Mouse (Mus musculus) hindbrain, embryonic 14.5 days (tissue): ENCODE results near the gene Zfp217. TPM values are rescaled to one million over a fixed set of nuclear protein-coding genes. Genes with fewer than 3 reads are reported as not detected.

ENCODE experiments used
- ATAC-seq: fragments of 200-750 bp; cut with Nextera tagmentation; 2 replicates; pipeline ENCODE4 v1.8.0; 2017; ENCODE audit warnings: moderate number of reproducible peaks, mild to moderate bottlenecking, moderate TSS enrichment, moderate library complexity; ENCODE audit not compliant: low FRiP score
- DNase-seq: peaks from one replicate; pipeline ENCODE4 v3.0.0-alpha.2; 2015; ENCODE audit warnings: low spot score
- H3K27ac ChIP-seq: fragments of 300-500 bp; sonication (generic); 2 replicates; pipeline ENCODE4 v1.5.1; 2014; ENCODE audit warnings: mild to moderate bottlenecking, moderate library complexity
- H3K27me3 ChIP-seq: fragments of 300-500 bp; sonication (generic); 2 replicates; pipeline ENCODE4 v1.6.1; 2014; ENCODE audit warnings: mild to moderate bottlenecking, low read length, mixed read lengths; ENCODE audit not compliant: control insufficient read depth, insufficient read depth
- H3K36me3 ChIP-seq: fragments of 300-500 bp; sonication (generic); replicated peaks from 2 replicates; pipeline ENCODE4 v1.6.1; 2014; ENCODE audit not compliant: control insufficient read depth, insufficient read depth
- H3K4me1 ChIP-seq: fragments of 300-500 bp; sonication (generic); replicated peaks from 2 replicates; pipeline ENCODE4 v1.6.1; 2014; ENCODE audit warnings: antibody characterized with exemption, low read length, mixed read lengths; ENCODE audit not compliant: control insufficient read depth, insufficient read depth
- H3K4me2 ChIP-seq: fragments of 300-500 bp; sonication (generic); replicated peaks from 2 replicates; pipeline ENCODE4 v1.6.1; 2014; ENCODE audit warnings: mild to moderate bottlenecking, moderate library complexity
- H3K4me3 ChIP-seq: fragments of 300-500 bp; sonication (generic); replicated peaks from 2 replicates; pipeline ENCODE4 v1.5.1; 2014; ENCODE audit warnings: mild to moderate bottlenecking, low read length
- H3K9ac ChIP-seq: fragments of 300-500 bp; sonication (generic); 2 replicates; pipeline ENCODE4 v1.6.1; 2014
- H3K9me3 ChIP-seq: fragments of 300-500 bp; sonication (generic); 2 replicates; pipeline ENCODE4 v1.6.1; 2016; ENCODE audit warnings: low read length; ENCODE audit not compliant: control insufficient read depth
- WGBS: fragments of 180-500 bp; shearing (Covaris S2); extraction: QIAGEN DNeasy Blood & Tissue Kit; methylation state at CpG from one replicate; pipeline ENCODE4 v1.1.7; 2014; 5-methylcytosine and 5-hydroxymethylcytosine counted together
- polyA plus RNA-seq: library from polyadenylated mRNA; unstranded; fragments of >200 nt; fragmentation: Nextera tagmentation; extraction: Ambion mirVana; gene quantifications from 2 replicates; pipeline ENCODE4 v1.2.1, GENCODE M21; 2014

The Zfp217 gene
- polyA plus RNA-seq, 1 experiment from 2014 or later = 1.5 TPM

GRCm38 (mm10) chr2:170143861-170144260 is 4.0 kb downstream of the Zfp217 start:
- DNase-seq (no peak), ATAC-seq (no peak)
- Histone ChIP-seq H3K27ac (no peak overlapping the region), H3K4me2 (no peak overlapping the region), H3K9ac (no peak overlapping the region), H3K4me3 (no peak overlapping the region), H3K27me3 (no peaks in the 10 kb centered on the region), H3K4me1 (no peaks in the 10 kb centered on the region), H3K9me3 (no peaks in the 10 kb centered on the region), H3K36me3 (no peaks in the 10 kb centered on the region)
- WGBS = 48% methylated on average over 3 of the region's 3 CpGs

GRCm38 (mm10) chr2:170142542-170142941 is 5.4 kb downstream of the Zfp217 start:
- Histone ChIP-seq H3K9ac (no peak overlapping the region), H3K4me2 (no peak overlapping the region), H3K4me3 (no peak overlapping the region), H3K9me3 (no peaks in the 10 kb centered on the region), H3K4me1 (no peaks in the 10 kb centered on the region), H3K27me3 (no peaks in the 10 kb centered on the region), H3K36me3 (no peaks in the 10 kb centered on the region), H3K27ac (no peak overlapping the region)
- WGBS = 89% methylated on average over 10 of the region's 10 CpGs
- no peak for ATAC-seq
- DNase-seq = no peak

DNA sequence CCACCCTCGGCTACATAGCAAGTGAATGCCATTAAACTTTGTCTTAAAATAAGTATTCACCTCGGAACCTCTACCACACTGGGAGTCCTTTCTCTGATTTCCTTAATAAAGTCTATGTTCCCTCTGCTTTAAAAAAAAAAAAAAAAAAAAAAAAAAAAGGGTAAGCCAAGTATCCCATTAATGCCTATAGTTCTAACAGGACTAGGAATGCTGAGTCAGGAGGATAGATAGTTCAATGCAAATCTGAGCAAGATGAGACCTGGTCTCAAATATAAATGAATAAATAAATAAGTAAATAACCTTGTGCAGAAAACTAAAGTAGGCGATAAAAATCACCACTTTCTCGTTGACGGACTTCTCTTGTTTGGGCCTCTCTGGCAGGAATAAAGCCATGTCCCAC is 6.4 kb downstream of the Zfp217 start:
- ATAC-seq (no peak), DNase-seq (no peak)
- no peaks in the 10 kb centered on the region for H3K36me3 ChIP-seq
- H3K9ac ChIP-seq = no peak overlapping the region
- no peaks in the 10 kb centered on the region for H3K9me3 ChIP-seq
- no peak overlapping the region for H3K27ac ChIP-seq
- H3K4me3 ChIP-seq = no peak overlapping the region
- WGBS = 94% methylated on average over 5 of the region's 5 CpGs
- H3K4me1 ChIP-seq = no peaks in the 10 kb centered on the region
- H3K4me2 ChIP-seq = no peak overlapping the region
- H3K27me3 ChIP-seq = no peaks in the 10 kb centered on the region

DNA sequence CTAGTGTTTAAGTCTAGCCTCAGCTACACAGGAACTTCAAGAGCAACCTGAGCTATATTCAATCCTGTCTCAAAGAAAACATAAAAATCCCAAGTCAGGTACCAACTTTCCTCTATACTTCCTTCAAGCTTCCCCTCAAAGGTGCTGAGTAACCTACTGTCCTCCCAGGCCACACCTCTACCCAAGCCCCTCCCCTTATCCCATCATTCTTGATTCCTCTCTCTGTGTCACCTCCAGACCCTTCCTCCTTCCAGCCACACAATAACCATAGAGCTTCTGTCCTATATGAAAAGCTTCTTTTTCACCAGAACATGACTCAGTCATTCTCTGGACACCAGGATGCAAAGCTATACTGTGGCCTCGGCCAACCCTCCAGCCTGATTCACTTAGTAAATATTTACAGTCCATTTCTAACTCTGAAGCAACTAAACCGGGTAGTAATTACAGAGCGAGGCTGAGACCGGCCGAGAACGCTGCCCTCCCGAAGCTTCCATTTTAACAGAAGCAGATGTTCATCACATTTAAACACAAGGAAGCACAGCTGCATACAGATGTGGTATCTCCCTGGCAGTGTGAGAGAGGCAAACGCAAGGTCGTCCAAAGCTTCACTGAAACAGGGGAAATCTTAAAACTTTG is 8.4 kb downstream of the Zfp217 start:
- H3K36me3 ChIP-seq = no peaks in the 10 kb centered on the region
- no peak overlapping the region for H3K9ac ChIP-seq
- no peak overlapping the region for H3K27ac ChIP-seq
- no peaks in the 10 kb centered on the region for H3K27me3 ChIP-seq
- WGBS = 83% methylated on average over 9 of the region's 9 CpGs
- no peaks in the 10 kb centered on the region for H3K9me3 ChIP-seq
- no peak overlapping the region for H3K4me3 ChIP-seq
- ATAC-seq (no peak), DNase-seq (no peak)
- no peak overlapping the region for H3K4me2 ChIP-seq
- no peaks in the 10 kb centered on the region for H3K4me1 ChIP-seq

- ATAC-seq (no peak), DNase-seq (no peak)
- Histone ChIP-seq H3K36me3 (no peaks in the 10 kb centered on the region), H3K4me1 (peaks cover 19% of the 10 kb centered on the region), H3K4me3 (no peak overlapping the region), H3K27ac (no peak overlapping the region), H3K9ac (no peak overlapping the region), H3K4me2 (no peak overlapping the region), H3K9me3 (no peaks in the 10 kb centered on the region), H3K27me3 (no peaks in the 10 kb centered on the region)
- 43% methylated on average over 3 of the region's 3 CpGs for WGBS
Observed at GRCm38 (mm10) chr2:170136928-170137327, 11.0 kb downstream of the Zfp217 start.

DNA sequence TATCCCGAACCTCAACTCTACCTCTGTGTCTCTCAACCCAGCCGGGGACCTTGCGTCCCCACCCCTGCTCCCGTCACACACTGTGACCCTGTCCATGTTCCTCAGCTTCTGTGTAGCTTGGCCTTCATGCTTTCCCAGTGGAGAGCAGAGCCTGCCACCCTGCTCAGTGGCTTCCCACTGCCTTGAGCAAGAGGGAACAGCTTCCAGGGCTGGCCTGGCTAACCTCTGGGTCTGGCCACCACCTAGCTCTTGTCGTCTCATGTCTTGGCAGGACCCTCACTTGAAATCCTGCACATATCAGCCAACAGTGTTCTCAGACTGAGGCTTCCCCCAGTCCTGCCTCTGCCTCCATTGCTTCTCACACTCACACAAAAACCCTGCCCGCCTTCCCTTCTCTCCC is 12.1 kb downstream of the Zfp217 start:
- Histone ChIP-seq H3K27ac (no peak overlapping the region), H3K4me2 (no peak overlapping the region), H3K4me3 (no peak overlapping the region), H3K27me3 (no peaks in the 10 kb centered on the region), H3K9ac (no peak overlapping the region), H3K9me3 (no peaks in the 10 kb centered on the region), H3K4me1 (peaks cover 22% of the 10 kb centered on the region), H3K36me3 (no peaks in the 10 kb centered on the region)
- ATAC-seq = no peak
- 86% methylated on average over 6 of the region's 6 CpGs for WGBS
- DNase-seq = no peak

- DNase-seq (no peak), ATAC-seq (no peak)
- Histone ChIP-seq H3K4me1 (peaks cover 34% of the 10 kb centered on the region), H3K4me2 (peak overlapping the region; percentile 76), H3K36me3 (no peaks in the 10 kb centered on the region), H3K4me3 (peak overlapping the region; percentile 34), H3K27ac (peak overlapping the region; percentile 82; the same call in 1 of the 2 replicates), H3K9me3 (no peaks in the 10 kb centered on the region), H3K27me3 (no peaks in the 10 kb centered on the region), H3K9ac (peak overlapping the region; percentile 54; the same call in 1 of the 2 replicates)
- WGBS = 16% methylated on average over 12 of the region's 12 CpGs
Observed at GRCm38 (mm10) chr2:170134026-170134690, 13.7 kb downstream of the Zfp217 start.

- Histone ChIP-seq H3K4me2 (peak overlapping the region; percentile 76), H3K4me3 (peak overlapping the region; percentile 34), H3K27me3 (no peaks in the 10 kb centered on the region), H3K4me1 (peaks cover 34% of the 10 kb centered on the region), H3K27ac (peak overlapping the region; percentile 82), H3K9ac (peak overlapping the region; percentile 54), H3K9me3 (no peaks in the 10 kb centered on the region), H3K36me3 (no peaks in the 10 kb centered on the region)
- DNase-seq (peak; percentile 81), ATAC-seq (no peak)
- under 1% methylated on average over 28 of the region's 28 CpGs for WGBS
Observed at GRCm38 (mm10) chr2:170133093-170133731, 14.7 kb downstream of the Zfp217 start.

- Histone ChIP-seq H3K9ac (peak overlapping the region; percentile 54), H3K4me1 (peaks cover 37% of the 10 kb centered on the region), H3K9me3 (no peaks in the 10 kb centered on the region), H3K4me3 (peak overlapping the region; percentile 34), H3K27ac (peak overlapping the region; percentile 82), H3K4me2 (peak overlapping the region; percentile 76), H3K27me3 (no peaks in the 10 kb centered on the region), H3K36me3 (no peaks in the 10 kb centered on the region)
- DNase-seq (no peak), ATAC-seq (no peak)
- 2% methylated on average over 3 of the region's 3 CpGs for WGBS
Observed at GRCm38 (mm10) chr2:170132716-170133092, 15.2 kb downstream of the Zfp217 start.
